Mouse (Mus musculus) embryonic facial prominence, embryonic 15.5 days (tissue): Measurements from ENCODE around the gene Rhox1. TPM values are rescaled to one million over a fixed set of nuclear protein-coding genes. Genes with fewer than 3 reads are reported as not detected.
"Not testable (repeated sequence)": the region's sequence is repeated elsewhere in the genome, so short reads cannot be mapped to it uniquely, and the experiment has no call there.

Experiments
- ATAC-seq: fragments of 200-750 bp; cut with Nextera tagmentation; 2 replicates; pipeline ENCODE4 v1.8.0; 2017; ENCODE audit warnings: low read depth, moderate TSS enrichment; ENCODE audit not compliant: insufficient number of reproducible peaks, low FRiP score, low TSS enrichment
- H3K27ac ChIP-seq: fragments of 300-500 bp; sonication (generic); replicated peaks from 2 replicates; pipeline ENCODE4 v1.5.1; 2015; ENCODE audit warnings: mild to moderate bottlenecking, inconsistent platforms
- H3K27me3 ChIP-seq: fragments of 300-500 bp; sonication (generic); 2 replicates; pipeline ENCODE4 v1.6.1; 2015; ENCODE audit warnings: inconsistent platforms
- H3K36me3 ChIP-seq: fragments of 300-500 bp; sonication (generic); 2 replicates; pipeline ENCODE4 v1.6.1; 2015; ENCODE audit warnings: mild to moderate bottlenecking, inconsistent platforms
- H3K4me1 ChIP-seq: fragments of 300-500 bp; sonication (generic); 2 replicates; pipeline ENCODE4 v1.6.1; 2015; ENCODE audit warnings: inconsistent platforms
- H3K4me2 ChIP-seq: fragments of 300-500 bp; sonication (generic); replicated peaks from 2 replicates; pipeline ENCODE4 v1.6.1; 2015; ENCODE audit warnings: mild to moderate bottlenecking, inconsistent platforms
- H3K4me3 ChIP-seq: fragments of 300-500 bp; sonication (generic); replicated peaks from 2 replicates; pipeline ENCODE4 v1.5.1; 2015; ENCODE audit warnings: mild to moderate bottlenecking, inconsistent platforms
- H3K9ac ChIP-seq: fragments of 300-500 bp; sonication (generic); 2 replicates; pipeline ENCODE4 v1.6.1; 2015; ENCODE audit warnings: inconsistent platforms
- H3K9me3 ChIP-seq: fragments of 300-500 bp; sonication (generic); replicated peaks from 2 replicates; pipeline ENCODE4 v1.6.1; 2016; ENCODE audit warnings: inconsistent platforms
- WGBS: fragments of 180-500 bp; shearing (Covaris S2); methylation state at CpG from one replicate; pipeline ENCODE4 v1.1.7; 2015; 5-methylcytosine and 5-hydroxymethylcytosine counted together
- polyA plus RNA-seq: library from polyadenylated mRNA; unstranded; fragments of >200 nt; fragmentation: Nextera tagmentation; extraction: Ambion mirVana; gene quantifications from 2 replicates; pipeline ENCODE4 v1.2.1, GENCODE M21; 2015

Rhox1 gene
- polyA plus RNA-seq: not detected in 2 replicates

DNA sequence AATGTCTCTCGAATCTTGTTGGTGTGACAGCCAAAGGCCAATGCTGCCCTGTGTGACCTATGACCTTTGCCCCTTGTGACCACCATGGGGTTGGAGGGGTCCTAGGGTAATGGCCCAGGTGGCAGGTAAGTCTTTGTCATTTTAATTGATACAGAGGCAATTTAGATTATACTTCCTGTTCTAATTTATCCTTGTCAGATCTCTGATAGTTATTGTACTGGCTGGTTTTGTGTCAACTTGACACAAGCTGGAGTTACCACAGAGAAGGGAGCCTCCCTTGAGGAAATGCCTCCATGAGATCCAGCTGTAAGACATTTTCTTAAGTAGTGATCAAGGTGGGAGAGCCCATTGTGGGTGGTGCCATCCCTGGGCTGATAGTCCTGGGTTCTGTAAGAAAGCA lies at the start of gene Rhox1:
Gene Rhox1, minus strand, starts transcription at position 101 of the 400 bp plus-strand sequence.
- H3K9ac ChIP-seq: not testable (repeated sequence)

DNA sequence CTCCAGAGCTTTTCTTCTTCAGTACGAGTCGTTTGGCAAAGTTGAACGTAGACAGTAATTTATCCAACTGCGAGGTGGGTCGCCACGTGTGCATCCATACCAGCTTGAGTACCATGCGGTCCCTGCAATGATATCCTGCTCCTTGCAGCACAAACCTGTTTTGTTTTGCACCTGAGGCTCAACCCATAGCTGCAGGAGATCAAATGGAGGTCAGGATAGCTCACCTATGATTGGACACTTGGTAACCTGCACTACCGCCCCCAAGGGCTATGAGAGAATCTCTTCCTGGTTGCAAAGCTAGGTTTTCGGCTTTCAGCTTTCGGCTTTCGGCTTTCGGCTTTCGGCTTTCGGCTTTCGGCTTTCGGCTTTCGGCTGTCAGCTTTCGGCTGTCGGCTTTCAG lies 43.0 kb upstream of the Rhox1 start, which contains the start of gene Rhox4a:
Gene Rhox4a, plus strand, starts transcription at position 301 of the 400 bp plus-strand sequence.
- 81% methylated on average over 10 of the region's 19 CpGs for WGBS

More for the DNA sequence above, at the start of gene Rhox1:
- 68% methylated on average over 1 of the region's 1 CpGs for WGBS
- ATAC-seq, H3K9me3 ChIP-seq, H3K27ac ChIP-seq, H3K36me3 ChIP-seq, H3K4me3 ChIP-seq, H3K27me3 ChIP-seq, H3K4me1 ChIP-seq, H3K4me2 ChIP-seq: not testable (repeated sequence)

DNA sequence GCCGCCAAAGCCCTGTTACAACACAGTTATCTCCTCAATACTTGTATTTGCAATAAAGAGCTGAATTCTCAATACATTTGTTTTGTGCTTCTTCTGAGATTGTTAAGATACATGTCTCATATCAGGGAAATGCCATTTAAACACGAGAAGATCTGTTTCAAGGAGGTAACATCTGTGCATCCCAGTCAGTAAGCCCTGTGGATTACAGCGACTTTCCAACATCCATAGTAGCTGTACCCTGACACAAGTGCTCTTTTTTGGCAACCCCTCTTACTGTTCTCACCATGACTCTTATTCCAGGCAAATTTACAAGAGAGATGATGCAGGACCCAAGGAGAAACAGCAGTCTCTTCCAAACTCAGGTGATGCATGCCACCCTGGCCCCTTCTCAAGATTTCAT lies 27.6 kb upstream of the Rhox1 start, which contains the start of gene Rhox3a:
Gene Rhox3a, plus strand, starts transcription at position 301 of the 400 bp plus-strand sequence.
- ATAC-seq, H3K9me3 ChIP-seq, H3K9ac ChIP-seq, H3K4me2 ChIP-seq, H3K4me1 ChIP-seq, H3K4me3 ChIP-seq, H3K27ac ChIP-seq, H3K36me3 ChIP-seq, H3K27me3 ChIP-seq: not testable (repeated sequence)
- 70% methylated on average over 1 of the region's 3 CpGs for WGBS

More for the DNA sequence above, 43.0 kb upstream of the Rhox1 start, which contains the start of gene Rhox4a:
- ATAC-seq, H3K9ac ChIP-seq, H3K27me3 ChIP-seq, H3K4me3 ChIP-seq, H3K27ac ChIP-seq, H3K9me3 ChIP-seq, H3K4me1 ChIP-seq, H3K36me3 ChIP-seq, H3K4me2 ChIP-seq: not testable (repeated sequence)

DNA sequence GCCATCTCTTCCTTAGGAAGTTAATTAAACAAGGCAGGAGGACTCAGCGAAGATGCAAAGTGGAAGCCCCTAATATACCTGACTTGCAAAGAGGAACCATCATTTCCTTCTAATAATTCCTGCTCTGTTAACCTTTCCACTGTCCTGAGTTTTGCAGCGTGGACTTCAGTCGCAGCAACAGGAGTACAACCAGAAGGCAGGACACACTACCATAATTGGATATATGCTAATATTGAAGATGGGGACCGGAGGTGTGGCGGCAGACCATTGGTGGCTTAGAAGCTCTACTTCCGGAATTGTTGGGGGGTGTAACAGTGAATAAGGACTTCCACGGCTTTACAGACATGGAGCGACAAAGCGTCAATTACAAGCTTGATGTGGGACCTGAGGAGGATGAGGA lies 22.6 kb upstream of the Rhox1 start, which contains the start of gene Rhox2a:
Gene Rhox2a, plus strand, starts transcription at position 301 of the 400 bp plus-strand sequence.
- 100% methylated on average over 1 of the region's 9 CpGs for WGBS
- ATAC-seq, H3K4me3 ChIP-seq, H3K27ac ChIP-seq, H3K4me2 ChIP-seq, H3K9ac ChIP-seq, H3K27me3 ChIP-seq, H3K36me3 ChIP-seq, H3K4me1 ChIP-seq, H3K9me3 ChIP-seq: not testable (repeated sequence)

DNA sequence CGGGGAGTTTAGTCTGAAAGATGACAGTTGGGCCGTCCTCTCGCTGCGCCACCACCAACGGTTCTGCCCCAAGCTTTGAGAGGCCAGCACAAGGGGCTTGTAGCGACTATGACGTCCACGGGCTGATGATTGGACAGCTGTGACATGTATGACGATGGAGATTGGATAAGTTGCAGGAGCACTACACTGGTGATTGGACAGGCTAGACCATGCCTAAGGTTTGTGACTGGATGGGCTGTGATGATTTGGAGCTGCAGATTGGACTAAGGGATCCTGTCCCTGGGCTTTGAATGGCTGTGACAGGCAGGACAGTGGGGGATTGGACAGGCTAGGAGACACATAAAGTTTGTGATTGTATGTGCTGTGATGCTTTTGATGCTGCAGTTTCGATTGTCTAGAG lies 11.1 kb downstream of the Rhox1 start, which contains the start of gene Gm9:
Gene Gm9, minus strand, starts transcription at position 101 of the 400 bp plus-strand sequence.
- H3K4me3 ChIP-seq: no peak within 1 kb of the TSS
- no peak within 1 kb of the TSS for H3K27ac ChIP-seq
- no peaks in the 10 kb centered on the region for H3K27me3 ChIP-seq
- no peaks in the 10 kb centered on the region for H3K4me1 ChIP-seq
- 90% methylated on average over 10 of the region's 10 CpGs for WGBS
- no peaks in the 10 kb centered on the region for H3K36me3 ChIP-seq
- H3K9me3 ChIP-seq: no peaks in the 10 kb centered on the region
- no peak within 1 kb of the TSS for H3K9ac ChIP-seq
- no peak for ATAC-seq
- no peak within 1 kb of the TSS for H3K4me2 ChIP-seq

DNA sequence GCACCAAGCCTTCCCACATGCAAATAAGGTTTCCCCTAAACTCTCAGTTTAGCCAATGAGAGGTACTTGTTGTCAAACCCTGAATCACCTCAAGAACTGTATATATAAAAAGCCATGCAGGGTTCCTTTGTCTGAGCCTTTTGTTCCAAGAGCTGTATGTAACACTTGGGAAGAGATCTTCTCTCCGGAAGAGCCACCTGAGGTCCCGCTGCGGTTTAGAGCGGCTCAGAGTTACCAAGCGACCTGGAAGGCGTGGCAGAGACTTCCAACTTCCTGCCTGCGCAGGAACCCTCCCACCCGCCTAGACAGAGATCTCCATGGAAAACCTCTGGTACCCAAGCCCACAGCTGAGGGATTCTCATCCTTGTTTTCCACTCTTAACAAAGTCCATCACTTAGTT lies 23.4 kb downstream of the Rhox1 start:
- no peak overlapping the region for H3K4me3 ChIP-seq
- H3K9me3 ChIP-seq: no peaks in the 10 kb centered on the region
- H3K36me3 ChIP-seq: no peaks in the 10 kb centered on the region
- no peak overlapping the region for H3K4me2 ChIP-seq
- H3K27ac ChIP-seq: no peak overlapping the region
- no peak overlapping the region for H3K9ac ChIP-seq
- ATAC-seq: no peak
- no peaks in the 10 kb centered on the region for H3K4me1 ChIP-seq
- 55% methylated on average over 8 of the region's 8 CpGs for WGBS
- H3K27me3 ChIP-seq: no peaks in the 10 kb centered on the region

DNA sequence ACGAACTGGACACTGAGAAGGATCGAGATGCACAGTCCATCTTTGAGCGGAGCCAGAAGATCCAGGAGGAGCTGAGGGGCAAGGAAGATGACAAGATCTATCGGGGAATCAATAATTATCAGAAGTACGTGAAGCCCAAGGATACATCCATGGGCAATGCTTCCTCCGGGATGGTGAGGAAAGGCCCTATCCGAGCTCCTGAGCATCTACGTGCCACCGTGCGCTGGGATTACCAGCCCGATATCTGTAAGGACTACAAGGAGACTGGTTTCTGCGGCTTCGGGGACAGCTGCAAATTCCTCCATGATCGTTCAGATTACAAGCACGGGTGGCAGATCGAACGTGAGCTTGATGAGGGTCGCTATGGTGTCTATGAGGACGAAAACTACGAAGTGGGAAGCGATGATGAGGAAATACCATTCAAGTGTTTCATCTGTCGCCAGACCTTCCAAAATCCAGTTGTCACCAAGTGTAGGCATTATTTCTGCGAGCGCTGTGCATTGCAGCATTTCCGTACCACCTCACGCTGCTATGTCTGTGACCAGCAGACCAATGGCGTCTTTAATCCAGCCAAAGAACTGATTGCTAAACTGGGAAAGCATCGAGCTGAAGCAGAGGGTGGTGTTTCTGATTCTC lies 30.2 kb downstream of the Rhox1 start:
- Histone ChIP-seq H3K27me3 (no peaks in the 10 kb centered on the region), H3K9me3 (no peaks in the 10 kb centered on the region), H3K4me2 (peak overlapping the region; percentile 52), H3K36me3 (no peaks in the 10 kb centered on the region), H3K27ac (peak overlapping the region; percentile 68; the same call in 1 of the 2 replicates), H3K4me3 (peak overlapping the region; percentile 53), H3K4me1 (no peaks in the 10 kb centered on the region), H3K9ac (peak overlapping the region; percentile 44)
- no peak for ATAC-seq
- WGBS: 30% methylated on average over 28 of the region's 28 CpGs

DNA sequence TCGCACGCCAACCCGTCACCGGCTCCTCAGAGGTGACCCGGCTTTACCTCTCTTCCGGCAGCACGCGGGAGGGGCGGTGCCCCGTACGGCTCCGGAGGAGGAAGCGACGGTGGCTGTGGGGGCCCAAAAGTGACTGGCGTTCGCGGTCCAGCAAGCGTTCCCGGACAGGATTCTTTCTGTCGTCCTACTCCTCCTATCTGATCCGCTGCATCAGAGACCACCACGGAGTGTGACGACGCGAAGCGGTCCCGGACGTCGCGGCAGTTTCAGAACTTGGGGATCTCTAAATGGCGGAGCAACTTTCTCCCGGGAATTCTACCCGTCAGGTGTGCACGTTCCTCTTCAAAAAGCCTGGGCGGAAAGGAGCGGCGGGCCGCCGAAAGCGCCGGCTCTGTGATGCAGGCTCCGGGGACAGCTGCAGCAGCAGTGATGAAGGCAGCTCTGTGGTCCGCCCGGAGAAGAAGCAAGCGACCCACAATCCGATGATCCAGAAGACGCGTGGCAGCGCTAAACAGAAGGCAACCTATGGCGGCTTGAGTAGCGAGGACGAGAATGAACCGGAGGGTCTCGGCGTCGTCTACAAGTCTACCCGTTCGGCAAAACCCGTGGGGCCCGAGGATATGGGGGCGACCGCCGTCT lies 30.8 kb downstream of the Rhox1 start, which contains the start of the genes Ndufa1 and Rnf113a1:
Gene Ndufa1, minus strand, starts transcription at position 59 of the 639 bp plus-strand sequence.
Gene Rnf113a1, plus strand, starts transcription at position 141 of the 639 bp plus-strand sequence.
- H3K9me3 ChIP-seq: no peaks in the 10 kb centered on the region
- no peaks in the 10 kb centered on the region for H3K4me1 ChIP-seq
- H3K27ac ChIP-seq: peak within 1 kb of the TSS; percentile 68
- H3K9ac ChIP-seq: peak within 1 kb of the TSS; percentile 44
- H3K27me3 ChIP-seq: no peaks in the 10 kb centered on the region
- H3K4me3 ChIP-seq: peak within 1 kb of the TSS; percentile 53
- WGBS: 19% methylated on average over 63 of the region's 63 CpGs
- H3K36me3 ChIP-seq: no peaks in the 10 kb centered on the region
- ATAC-seq: peak; percentile 79
- peak within 1 kb of the TSS; percentile 52 for H3K4me2 ChIP-seq

DNA sequence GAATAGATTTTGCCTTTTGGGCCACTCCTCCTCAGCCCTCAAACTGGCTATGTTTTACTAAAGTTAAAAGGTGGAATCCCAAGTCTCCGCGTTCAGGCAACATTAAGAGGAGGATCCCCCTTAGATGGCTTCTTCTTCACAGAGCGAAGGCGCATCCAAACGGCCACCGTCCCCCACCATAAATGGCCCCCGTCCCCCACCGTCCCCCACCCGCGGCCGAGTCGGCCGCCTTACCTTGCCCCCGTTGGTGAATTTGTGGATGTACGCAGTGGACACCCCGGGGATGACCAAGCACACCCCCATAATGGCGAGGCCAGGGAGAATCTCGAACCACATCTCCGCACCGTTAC lies 31.3 kb downstream of the Rhox1 start:
- Histone ChIP-seq H3K4me2 (peak overlapping the region; percentile 52), H3K4me1 (no peaks in the 10 kb centered on the region), H3K9me3 (no peaks in the 10 kb centered on the region), H3K27me3 (no peaks in the 10 kb centered on the region), H3K27ac (no peak overlapping the region), H3K36me3 (no peaks in the 10 kb centered on the region), H3K4me3 (peak overlapping the region; percentile 53), H3K9ac (0 out of 2 replicates have a peak overlapping the region, but pooled peaks have one; percentile 15)
- 16% methylated on average over 20 of the region's 20 CpGs for WGBS
- ATAC-seq: no peak

DNA sequence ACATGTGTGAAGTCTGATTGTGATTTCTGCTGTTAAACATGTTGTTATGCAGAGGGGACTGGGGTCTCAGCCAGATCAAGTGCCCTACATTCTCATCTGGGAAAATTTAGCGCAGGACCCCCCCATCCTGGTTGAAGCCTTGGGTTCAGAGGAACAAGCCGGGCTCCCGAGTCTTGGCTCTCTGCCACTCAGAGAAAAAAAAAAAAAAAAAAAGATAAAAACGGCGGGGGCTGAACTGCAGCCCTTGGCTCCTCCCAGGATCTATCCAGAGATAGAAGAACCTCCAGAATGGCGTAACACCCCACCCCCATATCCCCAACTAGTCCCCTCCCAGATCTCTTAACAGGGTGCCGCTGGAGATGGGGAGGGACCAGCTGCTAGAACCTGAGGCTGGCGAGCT lies 37.7 kb downstream of the Rhox1 start:
- not testable (repeated sequence) for H3K9me3 ChIP-seq, H3K27me3 ChIP-seq, H3K4me3 ChIP-seq, ATAC-seq, H3K27ac ChIP-seq, H3K4me2 ChIP-seq, H3K4me1 ChIP-seq, H3K9ac ChIP-seq, H3K36me3 ChIP-seq
- 61% methylated on average over 8 of the region's 8 CpGs for WGBS

DNA sequence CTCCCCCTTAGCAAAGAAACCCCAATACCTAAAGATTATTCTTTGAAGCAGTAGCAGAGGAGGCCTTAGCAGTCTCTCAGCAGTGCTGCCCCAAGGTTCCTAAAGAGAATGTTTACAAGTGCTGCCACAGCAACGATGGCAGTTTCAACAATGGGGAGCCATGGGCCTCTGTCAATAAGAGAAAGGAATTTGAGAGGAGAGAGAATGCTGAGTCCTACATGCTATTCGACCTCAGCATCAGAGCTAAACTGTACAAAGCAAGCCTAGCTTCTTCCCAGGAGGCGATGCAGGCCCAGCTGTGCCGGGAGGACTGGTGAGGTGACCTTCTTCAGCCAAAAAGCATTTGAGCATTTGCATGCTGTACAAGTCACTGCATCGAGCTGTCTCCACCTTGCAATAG lies 53.3 kb downstream of the Rhox1 start, which contains the start of gene Akap14:
Gene Akap14, minus strand, starts transcription at position 101 of the 400 bp plus-strand sequence.
- H3K4me2 ChIP-seq: no peak within 1 kb of the TSS
- H3K4me3 ChIP-seq: no peak within 1 kb of the TSS
- no peak within 1 kb of the TSS for H3K9ac ChIP-seq
- no peak within 1 kb of the TSS for H3K27ac ChIP-seq
- ATAC-seq: no peak
- no peaks in the 10 kb centered on the region for H3K4me1 ChIP-seq
- no peaks in the 10 kb centered on the region for H3K9me3 ChIP-seq
- no peaks in the 10 kb centered on the region for H3K27me3 ChIP-seq
- 41% methylated on average over 5 of the region's 5 CpGs for WGBS
- no peaks in the 10 kb centered on the region for H3K36me3 ChIP-seq
